Mouse (Mus musculus) heart, embryonic 15.5 days (tissue): ENCODE measurements around the gene Uspl1. TPM values are rescaled to one million over a fixed set of nuclear protein-coding genes. Genes with fewer than 3 reads are reported as not detected.

ENCODE experiments used
- ATAC-seq: fragments of 200-750 bp; cut with Nextera tagmentation; replicated peaks from 2 replicates; pipeline ENCODE4 v1.8.0; 2017; ENCODE audit warnings: low read depth, moderate TSS enrichment; ENCODE audit not compliant: insufficient number of reproducible peaks, insufficient read depth, low FRiP score
- H3K27ac ChIP-seq: fragments of 300-500 bp; sonication (generic); 2 replicates; pipeline ENCODE4 v1.5.1; 2015; ENCODE audit warnings: mild to moderate bottlenecking, inconsistent platforms
- H3K27me3 ChIP-seq: fragments of 300-500 bp; sonication (generic); 2 replicates; pipeline ENCODE4 v1.6.1; 2015; ENCODE audit warnings: inconsistent platforms
- H3K36me3 ChIP-seq: fragments of 300-500 bp; sonication (generic); 2 replicates; pipeline ENCODE4 v1.6.1; 2015; ENCODE audit warnings: mild to moderate bottlenecking, inconsistent platforms
- H3K4me1 ChIP-seq: fragments of 300-500 bp; sonication (generic); replicated peaks from 2 replicates; pipeline ENCODE4 v1.6.1; 2015; ENCODE audit warnings: inconsistent platforms
- H3K4me2 ChIP-seq: fragments of 300-500 bp; sonication (generic); 2 replicates; pipeline ENCODE4 v1.6.1; 2015; ENCODE audit warnings: inconsistent platforms, mild to moderate bottlenecking, moderate library complexity
- H3K4me3 ChIP-seq: fragments of 300-500 bp; sonication (generic); 2 replicates; pipeline ENCODE4 v1.5.1; 2015; ENCODE audit warnings: mild to moderate bottlenecking, inconsistent platforms
- H3K9ac ChIP-seq: fragments of 300-500 bp; sonication (generic); 2 replicates; pipeline ENCODE4 v1.6.1; 2015; ENCODE audit warnings: mild to moderate bottlenecking, inconsistent platforms
- H3K9me3 ChIP-seq: fragments of 300-500 bp; sonication (generic); replicated peaks from 2 replicates; pipeline ENCODE4 v1.6.1; 2016; ENCODE audit warnings: inconsistent platforms
- WGBS: fragments of 180-500 bp; shearing (Covaris S2); methylation state at CpG from one replicate; pipeline ENCODE4 v1.1.7; 2015; ENCODE audit warnings: mixed read lengths; 5-methylcytosine and 5-hydroxymethylcytosine counted together
- polyA plus RNA-seq: library from polyadenylated mRNA; unstranded; fragments of >200 nt; fragmentation: Nextera tagmentation; extraction: Ambion mirVana; gene quantifications from 2 replicates; pipeline ENCODE4 v1.2.1, GENCODE M21; 2015

Gene Uspl1
- polyA plus RNA-seq, 1 experiment from 2014 or later: 24.5 TPM

DNA sequence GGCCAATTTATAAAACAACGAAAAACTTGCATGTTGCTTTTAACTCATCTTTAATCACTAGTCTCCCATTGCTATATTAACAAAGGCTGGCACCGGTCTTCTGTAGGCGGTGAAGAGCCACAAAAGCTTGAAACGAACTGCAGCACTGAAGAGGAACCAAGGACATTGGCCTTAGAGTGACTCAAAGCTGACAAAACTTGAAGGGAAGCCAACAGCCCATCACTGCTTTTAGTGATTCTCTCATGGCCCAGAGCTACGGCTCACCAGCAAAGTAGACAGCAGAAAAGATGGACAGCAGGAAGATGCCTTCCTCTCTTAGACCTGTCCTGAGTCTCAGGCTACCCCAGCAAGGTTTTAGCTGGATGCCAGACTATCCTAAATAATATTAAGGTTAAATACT, 58.3 kb downstream of the Uspl1 start:
- no peak overlapping the region for H3K9ac ChIP-seq
- H3K4me1 ChIP-seq: peaks cover 28% of the 10 kb centered on the region
- H3K27me3 ChIP-seq: no peaks in the 10 kb centered on the region
- no peak overlapping the region for H3K4me3 ChIP-seq
- H3K36me3 ChIP-seq: no peaks in the 10 kb centered on the region
- ATAC-seq: no peak
- whole genome bisulfite sequencing: 86% methylated on average over 5 of the region's 5 CpGs
- H3K27ac ChIP-seq: no peak overlapping the region
- no peaks in the 10 kb centered on the region for H3K9me3 ChIP-seq
- H3K4me2 ChIP-seq: no peak overlapping the region

DNA sequence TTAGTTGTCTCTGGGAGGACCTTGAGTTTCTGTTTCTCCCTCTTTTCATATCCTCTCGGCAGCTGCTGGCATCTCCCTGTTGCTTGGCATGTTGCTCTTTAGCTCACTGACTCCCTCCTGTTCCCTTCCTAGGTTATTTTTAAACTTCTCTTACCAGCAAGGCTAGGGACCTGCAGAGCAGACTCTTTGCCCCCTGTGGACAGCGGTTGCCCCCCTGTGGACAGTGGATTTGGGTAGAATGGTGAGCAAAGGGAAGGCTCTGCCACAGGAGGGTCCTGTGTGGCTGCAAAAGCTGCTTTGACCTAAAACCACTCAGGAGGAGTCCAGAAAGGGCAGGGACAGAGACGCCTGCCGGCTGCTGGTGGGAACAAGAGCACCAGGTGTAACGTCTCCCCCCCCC, 58.9 kb downstream of the Uspl1 start:
- no peak for ATAC-seq
- H3K36me3 ChIP-seq: no peaks in the 10 kb centered on the region
- H3K9me3 ChIP-seq: no peaks in the 10 kb centered on the region
- H3K4me1 ChIP-seq: peaks cover 26% of the 10 kb centered on the region
- no peak overlapping the region for H3K4me2 ChIP-seq
- no peaks in the 10 kb centered on the region for H3K27me3 ChIP-seq
- H3K27ac ChIP-seq: no peak overlapping the region
- H3K4me3 ChIP-seq: no peak overlapping the region
- 45% methylated on average over 5 of the region's 5 CpGs for WGBS
- no peak overlapping the region for H3K9ac ChIP-seq

DNA sequence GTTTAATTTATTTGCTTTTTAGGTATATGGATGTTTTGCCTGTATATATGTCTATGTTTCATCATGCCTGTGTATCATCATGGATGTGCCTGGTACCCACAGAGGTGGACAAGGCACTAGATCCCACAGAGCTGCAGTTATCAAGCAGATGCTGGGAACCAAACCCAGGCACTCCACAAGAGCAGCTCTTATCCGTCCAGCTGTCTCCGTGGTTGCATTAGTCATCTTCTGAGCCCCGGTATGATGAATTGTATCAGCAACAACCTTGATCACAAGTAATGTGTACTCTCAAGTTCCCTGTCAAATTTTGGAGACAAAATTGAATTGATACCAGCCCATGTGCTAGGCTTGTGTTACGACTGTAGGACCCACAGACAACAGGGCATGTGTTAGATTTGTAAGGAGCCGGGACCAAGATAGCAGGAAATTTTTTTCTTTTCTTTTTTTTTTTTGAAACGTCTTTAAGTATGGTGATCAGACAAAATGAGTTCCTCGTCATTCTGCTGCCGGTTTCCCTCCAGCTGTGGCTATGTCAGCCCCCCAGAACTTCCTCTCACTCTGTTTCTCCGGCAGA, 61.3 kb downstream of the Uspl1 start:
- Histone ChIP-seq H3K36me3 (no peaks in the 10 kb centered on the region), H3K4me3 (peak overlapping the region; percentile 39), H3K9me3 (no peaks in the 10 kb centered on the region), H3K4me1 (peaks cover 26% of the 10 kb centered on the region), H3K4me2 (peak overlapping the region; percentile 81), H3K9ac (peak overlapping the region; percentile 46; the same call in 1 of the 2 replicates), H3K27me3 (no peaks in the 10 kb centered on the region), H3K27ac (peak overlapping the region; percentile 61)
- ATAC-seq: no peak
- WGBS: 19% methylated on average over 9 of the region's 9 CpGs

DNA sequence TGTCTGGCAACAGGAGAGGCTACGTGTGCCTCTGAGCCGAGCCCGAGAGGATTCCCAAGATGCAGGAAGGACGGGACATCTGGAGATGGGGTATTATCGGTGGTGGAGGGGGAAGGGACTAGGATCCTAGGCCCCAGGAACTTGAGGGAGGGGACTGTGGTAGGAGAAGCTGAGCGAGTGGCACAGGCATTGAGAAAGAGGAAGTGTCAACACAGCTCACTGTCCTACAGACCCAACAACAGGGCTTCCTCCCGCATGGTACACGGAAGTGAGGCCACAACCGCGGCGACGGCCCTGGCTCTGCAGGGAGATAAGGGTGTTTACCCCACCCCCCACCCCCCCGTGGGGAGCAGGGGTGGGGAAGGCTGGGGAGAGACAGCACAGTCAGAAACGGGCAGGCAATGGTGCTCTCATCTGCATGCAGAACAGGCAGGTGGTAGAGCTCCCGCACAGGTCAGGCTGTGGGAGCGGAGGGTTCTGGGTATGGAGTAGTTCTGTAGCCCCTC, 61.9 kb downstream of the Uspl1 start:
- H3K27me3 ChIP-seq: no peaks in the 10 kb centered on the region
- H3K36me3 ChIP-seq: no peaks in the 10 kb centered on the region
- H3K27ac ChIP-seq: peak overlapping the region; percentile 61
- peak overlapping the region; percentile 39 for H3K4me3 ChIP-seq
- peak overlapping the region; percentile 46 for H3K9ac ChIP-seq
- H3K4me2 ChIP-seq: peak overlapping the region; percentile 81
- H3K9me3 ChIP-seq: no peaks in the 10 kb centered on the region
- ATAC-seq: peak; percentile 81
- WGBS: 6% methylated on average over 16 of the region's 16 CpGs
- peaks cover 26% of the 10 kb centered on the region for H3K4me1 ChIP-seq

DNA sequence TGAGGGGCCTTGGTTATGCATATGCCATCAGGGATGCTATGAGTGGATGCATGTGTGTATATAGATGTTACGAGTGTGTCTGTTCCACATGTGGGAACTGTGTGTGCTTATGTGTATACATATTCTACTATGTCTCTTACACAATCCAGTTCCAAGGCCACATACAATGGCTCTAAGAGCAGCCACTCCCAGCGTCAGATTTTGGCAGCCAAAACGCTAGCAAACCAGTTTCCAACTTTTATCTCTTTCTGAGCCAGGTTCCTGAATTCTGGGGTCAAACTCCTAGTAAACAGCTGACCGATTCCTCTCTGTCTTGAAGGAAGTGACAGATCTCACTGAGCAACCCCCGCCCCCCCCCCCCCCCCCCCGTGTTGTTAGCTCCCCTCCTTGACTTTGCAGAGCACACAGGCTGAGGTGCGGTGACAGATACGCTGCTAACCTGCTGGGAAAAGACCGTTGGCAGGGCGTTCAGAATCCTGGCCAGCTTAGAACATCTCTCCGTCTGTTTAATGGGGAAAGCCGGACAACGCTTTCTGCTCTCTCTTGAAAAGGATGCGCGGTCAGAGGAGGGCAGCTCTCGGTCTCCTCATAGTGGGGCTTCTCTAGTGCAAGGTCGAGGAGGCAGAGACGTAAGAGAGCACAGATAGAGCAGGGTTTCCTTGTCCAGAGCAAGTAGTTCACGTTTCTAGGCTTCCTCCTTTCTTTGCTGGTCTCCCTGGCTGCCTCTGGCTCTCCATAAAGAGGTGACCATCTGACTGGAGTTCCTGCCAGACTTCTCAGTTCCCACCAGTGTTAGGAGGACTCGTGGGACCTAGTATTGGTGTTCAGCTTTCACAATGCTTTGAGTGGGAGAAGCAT, 63.1 kb downstream of the Uspl1 start:
- H3K9ac ChIP-seq: no peak overlapping the region
- no peaks in the 10 kb centered on the region for H3K9me3 ChIP-seq
- peak overlapping the region; percentile 7; the same call in 1 of the 2 replicates for H3K4me3 ChIP-seq
- peaks cover 26% of the 10 kb centered on the region for H3K4me1 ChIP-seq
- no peak for ATAC-seq
- H3K36me3 ChIP-seq: no peaks in the 10 kb centered on the region
- 16% methylated on average over 19 of the region's 20 CpGs for WGBS
- no peaks in the 10 kb centered on the region for H3K27me3 ChIP-seq
- H3K4me2 ChIP-seq: peak overlapping the region; percentile 51
- H3K27ac ChIP-seq: peak overlapping the region; percentile 18; the same call in 1 of the 2 replicates

DNA sequence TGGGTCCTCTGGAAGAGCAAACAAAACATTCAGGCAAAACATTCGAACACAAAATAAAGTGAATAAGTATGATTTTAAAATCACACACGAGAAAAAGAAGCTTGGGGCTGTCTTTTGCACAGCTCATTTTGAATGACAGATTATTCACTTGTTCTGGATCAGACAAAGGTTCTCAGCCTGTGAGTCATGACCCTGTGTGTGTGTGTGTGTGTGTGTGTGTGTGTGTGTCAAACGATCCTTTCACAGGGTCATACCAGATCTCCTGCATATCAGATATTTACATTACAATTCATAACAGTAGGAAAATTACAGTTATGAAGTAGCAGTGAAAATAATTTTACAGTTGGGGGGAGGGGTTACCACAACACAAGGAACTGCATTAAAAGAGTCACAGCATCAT, 68.2 kb downstream of the Uspl1 start:
- Histone ChIP-seq H3K4me3 (no peak overlapping the region), H3K27me3 (no peaks in the 10 kb centered on the region), H3K27ac (no peak overlapping the region), H3K9ac (no peak overlapping the region), H3K9me3 (no peaks in the 10 kb centered on the region), H3K4me2 (no peak overlapping the region), H3K36me3 (no peaks in the 10 kb centered on the region), H3K4me1 (peaks cover 3% of the 10 kb centered on the region)
- ATAC-seq: no peak
- 76% methylated on average over 3 of the region's 3 CpGs for WGBS

DNA sequence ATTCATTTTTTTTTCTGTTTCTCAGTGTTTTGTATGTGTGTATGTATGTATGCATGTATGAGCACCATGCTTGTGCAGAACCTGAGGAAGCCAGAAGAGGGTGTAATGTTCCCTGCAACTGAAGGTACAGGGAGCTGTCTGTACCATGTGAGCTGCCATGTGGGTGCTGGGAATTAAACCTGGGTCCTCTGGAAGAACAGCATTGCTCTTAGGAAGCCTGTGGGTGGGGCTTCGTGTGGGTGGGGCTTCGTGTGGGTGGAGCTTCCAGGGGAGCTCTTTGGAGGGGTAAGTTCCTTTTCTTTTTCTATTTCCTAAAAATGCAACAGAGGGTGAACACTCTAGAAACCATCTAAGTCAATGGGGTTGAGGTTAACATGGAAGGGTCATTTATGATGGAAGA, 69.3 kb downstream of the Uspl1 start:
- H3K9ac ChIP-seq: no peak overlapping the region
- H3K27me3 ChIP-seq: no peaks in the 10 kb centered on the region
- ATAC-seq: no peak
- no peaks in the 10 kb centered on the region for H3K36me3 ChIP-seq
- no peak overlapping the region for H3K27ac ChIP-seq
- H3K4me3 ChIP-seq: no peak overlapping the region
- H3K9me3 ChIP-seq: no peaks in the 10 kb centered on the region
- H3K4me2 ChIP-seq: no peak overlapping the region
- 52% methylated on average over 2 of the region's 2 CpGs for WGBS
- no peaks in the 10 kb centered on the region for H3K4me1 ChIP-seq

DNA sequence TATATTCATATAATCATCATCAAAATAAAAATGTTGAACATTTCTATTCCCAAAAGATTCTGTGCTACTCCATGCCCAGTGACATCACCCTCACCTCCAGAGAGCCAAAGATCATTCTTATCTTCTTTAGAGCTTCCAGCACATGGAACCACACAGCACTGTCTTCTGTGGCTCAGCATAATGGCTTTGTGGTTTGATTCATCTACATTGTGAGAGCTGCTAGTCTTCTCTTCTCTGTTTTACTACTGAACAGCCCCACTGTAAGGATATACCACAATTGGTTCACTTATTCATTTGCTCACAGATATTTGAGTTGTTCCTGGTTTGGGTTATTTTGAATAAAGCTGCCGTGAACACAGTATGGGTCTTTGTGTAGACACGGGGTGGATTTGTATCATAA, 71.4 kb downstream of the Uspl1 start:
- no peaks in the 10 kb centered on the region for H3K36me3 ChIP-seq
- ATAC-seq: no peak
- no peaks in the 10 kb centered on the region for H3K27me3 ChIP-seq
- no peak overlapping the region for H3K9ac ChIP-seq
- WGBS: 79% methylated on average over 2 of the region's 2 CpGs
- H3K4me3 ChIP-seq: no peak overlapping the region
- H3K9me3 ChIP-seq: no peaks in the 10 kb centered on the region
- H3K4me1 ChIP-seq: peaks cover 5% of the 10 kb centered on the region; the same call in 1 of the 2 replicates
- H3K4me2 ChIP-seq: no peak overlapping the region
- H3K27ac ChIP-seq: no peak overlapping the region

DNA sequence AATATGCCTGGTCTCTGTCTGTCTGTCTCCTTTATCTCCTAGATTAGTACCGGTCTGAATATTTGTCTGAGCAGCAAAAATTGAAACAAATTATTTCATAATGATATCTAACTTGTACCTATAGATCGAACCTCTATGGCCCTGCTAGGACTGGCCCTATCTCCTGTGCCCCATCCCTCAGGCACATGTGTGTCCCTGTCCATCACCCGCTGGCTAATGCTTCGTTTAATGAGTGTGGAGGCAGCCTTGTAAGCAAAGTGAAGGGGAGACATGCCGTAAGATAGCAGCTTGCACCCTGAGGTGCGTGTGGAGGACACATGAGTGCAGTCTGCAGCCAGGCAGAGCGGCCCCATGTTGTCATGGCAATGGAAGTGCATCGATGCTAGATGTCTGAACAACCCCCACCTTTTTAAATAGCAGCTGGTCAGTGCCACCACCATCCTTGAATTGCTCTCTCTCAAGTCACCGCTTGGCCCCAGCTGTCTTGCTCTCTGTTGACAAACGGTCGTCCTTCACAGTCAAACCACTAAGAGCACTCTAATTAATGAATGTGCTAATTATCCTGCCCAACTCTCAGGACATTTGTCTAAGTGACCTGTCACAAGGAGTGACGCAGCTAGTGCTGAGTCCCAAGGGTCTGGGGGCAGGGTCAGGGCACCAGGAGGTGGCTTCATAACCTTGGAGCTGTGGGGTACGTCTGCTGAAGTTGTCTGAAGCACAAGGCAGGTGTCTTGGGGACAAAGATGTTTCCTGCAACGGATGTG, 73.5 kb downstream of the Uspl1 start:
- H3K27ac ChIP-seq: no peak overlapping the region
- H3K9ac ChIP-seq: no peak overlapping the region
- no peak overlapping the region for H3K4me3 ChIP-seq
- ATAC-seq: no peak
- H3K4me2 ChIP-seq: no peak overlapping the region
- no peaks in the 10 kb centered on the region for H3K9me3 ChIP-seq
- no peaks in the 10 kb centered on the region for H3K36me3 ChIP-seq
- 48% methylated on average over 14 of the region's 14 CpGs for WGBS
- no peaks in the 10 kb centered on the region for H3K27me3 ChIP-seq
- peaks cover 5% of the 10 kb centered on the region; the same call in 1 of the 2 replicates for H3K4me1 ChIP-seq

DNA sequence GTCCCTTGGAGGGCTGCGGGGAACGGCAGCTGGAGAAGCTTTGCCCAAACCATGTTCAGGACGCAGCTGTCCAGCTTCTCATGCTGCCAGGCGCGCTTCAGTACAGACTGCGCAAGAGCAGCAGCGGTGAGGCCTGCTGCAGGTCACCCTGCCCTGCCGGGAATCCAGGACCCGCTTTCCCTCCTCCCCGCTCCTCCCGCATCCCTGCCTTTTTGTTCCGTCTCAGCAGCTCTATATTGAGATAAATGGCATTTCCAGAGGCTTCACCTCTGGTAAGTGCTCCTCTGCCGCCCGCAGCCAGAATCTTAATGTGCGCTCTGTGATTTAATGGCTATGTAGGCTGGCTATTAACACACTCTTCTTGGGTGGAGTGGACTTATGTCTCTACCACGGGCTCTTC, 74.9 kb downstream of the Uspl1 start:
- ATAC-seq: no peak
- no peaks in the 10 kb centered on the region for H3K36me3 ChIP-seq
- no peaks in the 10 kb centered on the region for H3K9me3 ChIP-seq
- H3K9ac ChIP-seq: no peak overlapping the region
- peak overlapping the region; percentile 17; the same call in 1 of the 2 replicates for H3K4me2 ChIP-seq
- WGBS: 50% methylated on average over 16 of the region's 16 CpGs
- H3K4me3 ChIP-seq: no peak overlapping the region
- peaks cover 5% of the 10 kb centered on the region; the same call in 1 of the 2 replicates for H3K4me1 ChIP-seq
- H3K27ac ChIP-seq: no peak overlapping the region
- H3K27me3 ChIP-seq: no peaks in the 10 kb centered on the region

DNA sequence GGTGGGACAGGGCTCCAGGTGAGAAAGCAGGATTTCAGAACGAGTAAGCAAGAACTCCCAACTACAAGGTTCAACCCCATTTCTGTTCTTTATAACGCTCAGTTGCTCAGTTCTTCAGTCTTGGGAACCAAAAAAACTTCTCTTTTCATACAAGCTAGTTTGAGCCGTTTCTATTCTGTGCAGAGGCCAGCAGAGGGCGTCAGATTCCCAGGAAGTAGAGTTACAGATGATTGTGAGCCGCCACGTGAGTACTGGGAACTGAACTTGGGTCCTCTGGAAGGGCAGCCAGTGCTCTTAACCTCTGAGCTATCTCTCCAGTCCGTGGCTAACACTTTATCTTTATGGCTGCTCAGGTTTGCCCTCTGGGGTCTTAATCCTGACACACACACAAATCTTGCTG, 77.3 kb downstream of the Uspl1 start:
- H3K27ac ChIP-seq: no peak overlapping the region
- no peak overlapping the region for H3K4me2 ChIP-seq
- H3K4me3 ChIP-seq: no peak overlapping the region
- H3K9ac ChIP-seq: no peak overlapping the region
- H3K9me3 ChIP-seq: no peaks in the 10 kb centered on the region
- H3K4me1 ChIP-seq: peaks cover 5% of the 10 kb centered on the region; the same call in 1 of the 2 replicates
- no peak for ATAC-seq
- H3K36me3 ChIP-seq: no peaks in the 10 kb centered on the region
- WGBS: 72% methylated on average over 7 of the region's 7 CpGs
- no peaks in the 10 kb centered on the region for H3K27me3 ChIP-seq
